Mouse (Mus musculus): ENCODE data around the gene Lhx8. TPM values are rescaled to one million over a fixed set of nuclear protein-coding genes. Genes with fewer than 3 reads are reported as not detected.

Gene Lhx8
- total and polyA plus RNA-seq, 2 experiments from 2014 or later, result 0.49 to 1.0 TPM

- no peaks in the 10 kb centered on the region for H3K36me3 ChIP-seq (ENCODE audit: insufficient read depth, low read length)
- H3K27me3 ChIP-seq (ENCODE audit: insufficient read depth, low read length), result peaks cover 70% of the 10 kb centered on the region
- ATAC-seq (ENCODE audit: low FRiP score) (no peak), DNase-seq (ENCODE audit: low spot score) (no peak)
- TF ChIP-seq CTCF (IDR thresholded peaks at IDR 0.05), result no peak
- H3K4me3 ChIP-seq (ENCODE audit: low read depth, low read length), result 0 out of 2 replicates have a peak overlapping the region, but pooled peaks have one; percentile 2
- H3K4me2 ChIP-seq (ENCODE audit: low read depth, low read length, poor library complexity, severe bottlenecking), result 0 out of 2 replicates have a peak overlapping the region, but pooled peaks have one; percentile 4
- no peak overlapping the region for H3K27ac ChIP-seq (ENCODE audit: low read depth, low read length)
- WGBS, result under 1% methylated on average over 20 of the region's 20 CpGs
- no peaks in the 10 kb centered on the region for H3K9me3 ChIP-seq (ENCODE audit: low read length)
- 0 out of 2 replicates have a peak, but pooled peaks cover 7% of the 10 kb centered on the region for H3K4me1 ChIP-seq (ENCODE audit: insufficient read depth, low read length)
- no peak overlapping the region for H3K9ac ChIP-seq (replicated peaks; ENCODE audit: low read length, poor library complexity, severe bottlenecking)
These were observed 1.7 kb upstream of the Lhx8 start for GRCm38 (mm10) chr3:154332213-154332530.

GRCm38 (mm10) chr3:154331506-154332212 lies 1.2 kb upstream of the Lhx8 start:
- TF ChIP-seq CTCF (IDR thresholded peaks at IDR 0.05), result no peak
- Histone ChIP-seq H3K4me3 (ENCODE audit: low read depth, low read length) (0 out of 2 replicates have a peak overlapping the region, but pooled peaks have one; percentile 2), H3K9me3 (ENCODE audit: low read length) (no peaks in the 10 kb centered on the region), H3K4me2 (ENCODE audit: low read depth, low read length, poor library complexity, severe bottlenecking) (0 out of 2 replicates have a peak overlapping the region, but pooled peaks have one; percentile 4), H3K9ac (replicated peaks; ENCODE audit: low read length, poor library complexity, severe bottlenecking) (no peak overlapping the region), H3K27ac (ENCODE audit: low read depth, low read length) (no peak overlapping the region), H3K36me3 (ENCODE audit: insufficient read depth, low read length) (no peaks in the 10 kb centered on the region), H3K4me1 (ENCODE audit: insufficient read depth, low read length) (0 out of 2 replicates have a peak, but pooled peaks cover 7% of the 10 kb centered on the region), H3K27me3 (ENCODE audit: insufficient read depth, low read length) (peaks cover 73% of the 10 kb centered on the region)
- DNase-seq (ENCODE audit: low spot score) (no peak), ATAC-seq (ENCODE audit: low FRiP score) (no peak)
- 1% methylated on average over 21 of the region's 21 CpGs for WGBS

GRCm38 (mm10) chr3:154331003-154331340 lies 513 bp upstream of the Lhx8 start:
- no peaks in the 10 kb centered on the region for H3K9me3 ChIP-seq (ENCODE audit: low read length)
- H3K9ac ChIP-seq (replicated peaks; ENCODE audit: low read length, poor library complexity, severe bottlenecking), result no peak overlapping the region
- H3K4me3 ChIP-seq (ENCODE audit: low read depth, low read length), result no peak overlapping the region
- H3K27me3 ChIP-seq (ENCODE audit: insufficient read depth, low read length), result peaks cover 70% of the 10 kb centered on the region
- 0 out of 2 replicates have a peak, but pooled peaks cover 7% of the 10 kb centered on the region for H3K4me1 ChIP-seq (ENCODE audit: insufficient read depth, low read length)
- ATAC-seq (ENCODE audit: low FRiP score) (no peak), DNase-seq (ENCODE audit: low spot score) (no peak)
- no peak for TF ChIP-seq CTCF (IDR thresholded peaks at IDR 0.05)
- no peak overlapping the region for H3K4me2 ChIP-seq (ENCODE audit: low read depth, low read length, poor library complexity, severe bottlenecking)
- under 1% methylated on average over 10 of the region's 10 CpGs for WGBS
- no peak overlapping the region for H3K27ac ChIP-seq (ENCODE audit: low read depth, low read length)
- no peaks in the 10 kb centered on the region for H3K36me3 ChIP-seq (ENCODE audit: insufficient read depth, low read length)

GRCm38 (mm10) chr3:154329323-154330180 lies 907 bp downstream of the Lhx8 start:
- Histone ChIP-seq H3K36me3 (ENCODE audit: insufficient read depth, low read length) (no peaks in the 10 kb centered on the region), H3K4me2 (ENCODE audit: low read depth, low read length, poor library complexity, severe bottlenecking) (no peak overlapping the region), H3K27ac (ENCODE audit: low read depth, low read length) (no peak overlapping the region), H3K9me3 (ENCODE audit: low read length) (no peaks in the 10 kb centered on the region), H3K27me3 (ENCODE audit: insufficient read depth, low read length) (peaks cover 65% of the 10 kb centered on the region), H3K4me1 (ENCODE audit: insufficient read depth, low read length) (0 out of 2 replicates have a peak, but pooled peaks cover 7% of the 10 kb centered on the region), H3K9ac (replicated peaks; ENCODE audit: low read length, poor library complexity, severe bottlenecking) (no peak overlapping the region), H3K4me3 (ENCODE audit: low read depth, low read length) (no peak overlapping the region)
- DNase-seq (ENCODE audit: low spot score), result no peak
- no peak for ATAC-seq (ENCODE audit: low FRiP score)
- no peak for TF ChIP-seq CTCF (IDR thresholded peaks at IDR 0.05)
- under 1% methylated on average over 54 of the region's 54 CpGs for WGBS

- H3K27me3 ChIP-seq (ENCODE audit: insufficient read depth, low read length), result peaks cover 61% of the 10 kb centered on the region
These were observed 1.6 kb downstream of the Lhx8 start for GRCm38 (mm10) chr3:154328721-154329322.

More at GRCm38 (mm10) chr3:154328721-154329322, 1.6 kb downstream of the Lhx8 start:
- Histone ChIP-seq H3K4me1 (ENCODE audit: insufficient read depth, low read length) (0 out of 2 replicates have a peak, but pooled peaks cover 7% of the 10 kb centered on the region), H3K9ac (replicated peaks; ENCODE audit: low read length, poor library complexity, severe bottlenecking) (no peak overlapping the region), H3K27ac (ENCODE audit: low read depth, low read length) (no peak overlapping the region), H3K4me3 (ENCODE audit: low read depth, low read length) (peak overlapping the region; percentile 37), H3K9me3 (ENCODE audit: low read length) (no peaks in the 10 kb centered on the region), H3K36me3 (ENCODE audit: insufficient read depth, low read length) (no peaks in the 10 kb centered on the region), H3K4me2 (ENCODE audit: low read depth, low read length, poor library complexity, severe bottlenecking) (peak overlapping the region; percentile 59)
- under 1% methylated on average over 22 of the region's 22 CpGs for WGBS
- no peak for TF ChIP-seq CTCF (IDR thresholded peaks at IDR 0.05)
- ATAC-seq (ENCODE audit: low FRiP score), result no peak
- DNase-seq (ENCODE audit: low spot score), result no peak

All from midbrain, postnatal 0 days (tissue).